Mouse (Mus musculus) urinary bladder, postnatal 10 days (tissue): ENCODE data around the gene Peg3.
"Not testable (repeated sequence)": the region's sequence is repeated elsewhere in the genome, so short reads cannot be mapped to it uniquely, and the experiment has no call there.

ENCODE experiments used
- DNase-seq: peaks from one replicate; pipeline ENCODE4 v3.0.0; 2022; ENCODE audit warnings: low spot score

The Peg3 gene

DNA sequence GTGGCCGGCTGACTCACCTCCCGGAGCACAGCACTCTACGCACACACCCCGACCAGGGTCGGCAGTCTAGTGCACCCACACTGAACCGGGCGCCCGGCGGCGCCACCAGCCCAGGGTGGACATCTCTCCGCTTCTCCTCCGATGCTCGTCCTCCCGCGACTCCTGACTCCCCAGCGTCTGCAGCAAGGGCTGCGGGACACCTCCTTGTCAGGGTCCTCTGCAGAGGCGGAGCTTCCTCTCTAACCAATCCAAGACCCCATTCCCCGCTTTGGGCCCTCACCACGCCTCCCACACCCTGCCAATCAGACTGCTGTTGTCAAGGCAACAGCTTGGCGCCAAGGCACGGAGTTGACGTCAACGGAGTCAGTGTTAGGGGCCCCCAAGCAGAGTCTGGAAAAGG lies at the start of gene Peg3, which contains the start of gene Usp29:
Gene Peg3, minus strand, starts transcription at position 191 of the 400 bp plus-strand sequence.
Gene Usp29, plus strand, starts transcription at position 338 of the 400 bp plus-strand sequence.
- DNase-seq: peak; percentile 49

DNA sequence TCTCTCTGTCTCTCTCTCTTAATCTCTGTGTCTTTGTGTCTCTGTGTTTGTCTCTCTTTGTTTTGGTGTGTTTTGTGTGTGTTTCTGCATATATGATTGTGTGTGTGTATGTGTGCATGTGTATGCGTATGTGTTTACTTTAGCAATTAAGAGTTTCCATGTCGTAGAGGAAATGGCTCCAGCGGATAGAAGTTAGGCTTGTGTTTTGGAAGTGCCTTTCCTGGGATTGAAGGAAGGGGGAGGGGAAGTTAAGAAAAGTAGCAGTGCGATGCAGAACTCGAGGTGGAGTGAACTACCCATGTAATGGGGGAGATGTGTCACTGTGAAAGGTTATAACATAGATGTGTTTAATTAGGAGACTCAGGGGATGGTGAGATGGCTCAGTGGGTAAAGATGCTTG lies 48.9 kb upstream of the Peg3 start:
- DNase-seq: no peak

- DNase-seq: no peak
These were observed 47.5 kb upstream of the Peg3 start for GRCm38 (mm10) chr7:6777689-6778088.

DNA sequence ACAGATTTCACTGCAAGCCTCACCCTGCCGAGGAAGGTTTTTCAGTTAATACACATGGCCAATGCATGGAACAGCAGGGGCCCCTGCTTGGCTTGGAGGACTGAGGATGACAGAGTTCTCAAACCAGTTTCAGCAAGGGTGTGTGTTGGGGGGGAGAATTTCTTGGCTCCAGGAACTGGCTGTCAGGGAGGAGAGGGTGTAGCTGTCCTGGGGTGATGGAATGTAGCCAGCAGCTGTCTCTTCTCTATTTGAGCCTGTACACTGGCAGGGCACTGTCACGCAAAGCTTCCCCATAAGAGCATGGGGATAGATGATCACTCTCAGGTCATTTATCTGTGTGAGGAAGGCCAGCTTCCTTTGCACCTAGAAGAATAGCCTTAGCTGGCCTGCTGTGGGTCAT lies 46.9 kb upstream of the Peg3 start:
- no peak for DNase-seq

DNA sequence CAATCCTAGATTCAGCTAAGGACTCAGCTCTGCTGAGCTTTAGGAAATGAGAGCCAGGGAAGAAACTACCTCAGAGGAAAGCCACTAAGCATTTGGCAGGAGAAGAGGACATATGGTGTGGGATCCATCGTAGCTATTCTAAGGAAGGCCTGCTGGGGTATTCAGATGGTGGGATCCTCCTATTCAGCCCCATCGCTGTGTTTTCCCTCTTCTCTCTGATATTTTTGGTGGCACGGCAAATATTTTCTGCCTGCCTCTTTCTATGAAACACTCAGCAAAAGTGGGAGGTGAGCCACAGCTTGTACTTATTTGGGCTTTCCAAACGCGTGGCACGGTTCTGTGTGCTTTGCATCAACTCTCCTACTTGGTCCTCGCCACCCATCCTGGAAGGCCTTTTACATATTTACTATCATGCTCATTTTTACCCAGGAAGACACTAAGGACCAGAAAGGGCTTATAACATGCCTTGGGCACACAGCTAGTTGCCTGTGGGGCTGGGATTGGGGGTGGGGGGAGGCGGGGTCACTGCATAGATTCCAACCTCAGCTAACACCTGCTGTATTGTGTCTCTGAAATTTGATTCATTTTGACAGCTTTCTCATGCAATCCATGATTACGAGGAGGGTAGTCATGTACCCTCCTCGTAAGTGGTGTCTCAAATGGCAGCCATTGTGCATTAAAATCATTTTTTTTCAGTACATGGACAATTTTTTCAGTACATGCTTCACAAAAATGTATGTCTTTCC lies 46.3 kb upstream of the Peg3 start:
- DNase-seq: no peak

GRCm38 (mm10) chr7:6773865-6774413 lies 43.7 kb upstream of the Peg3 start:
- not testable (repeated sequence) for DNase-seq

DNA sequence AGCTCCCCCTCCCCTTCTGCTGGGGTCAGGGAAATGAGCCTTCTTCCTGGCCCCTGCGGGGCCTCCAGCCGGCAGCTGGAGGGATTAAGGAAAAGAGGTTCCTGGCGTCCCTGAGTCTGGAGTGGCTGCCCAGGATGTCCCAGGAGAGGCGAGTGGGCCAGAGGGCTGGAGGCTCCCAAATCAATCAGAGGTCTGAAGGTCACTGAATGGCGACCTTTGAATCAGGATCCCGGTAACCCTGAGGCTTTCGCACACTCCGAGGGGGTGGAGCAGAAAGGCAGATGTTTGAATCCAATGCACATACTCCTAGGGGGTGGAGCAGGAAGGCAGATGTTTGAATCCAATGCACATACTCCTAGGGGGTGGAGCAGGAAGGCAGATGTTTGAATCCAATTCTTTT lies 40.1 kb upstream of the Peg3 start:
- no peak for DNase-seq

DNA sequence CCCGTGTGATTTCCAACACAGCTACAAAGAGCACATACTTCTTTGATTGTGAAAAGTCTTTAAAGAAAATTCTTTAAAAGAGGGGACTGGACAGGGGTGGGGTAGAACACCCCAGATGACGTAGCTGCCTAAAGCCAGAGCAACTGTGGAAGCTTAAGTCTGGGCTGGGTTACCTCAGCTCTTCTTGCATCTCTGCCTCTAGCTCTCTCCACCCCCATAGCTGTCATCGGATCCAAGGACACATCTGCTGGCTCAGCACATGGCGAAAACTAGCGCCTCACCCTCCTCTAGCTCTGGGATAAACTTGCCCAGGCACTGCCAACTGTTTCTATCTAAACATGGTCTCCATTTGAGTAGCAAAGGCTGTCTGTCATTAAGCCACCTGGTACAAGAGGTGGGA lies 35.0 kb upstream of the Peg3 start:
- no peak for DNase-seq

DNA sequence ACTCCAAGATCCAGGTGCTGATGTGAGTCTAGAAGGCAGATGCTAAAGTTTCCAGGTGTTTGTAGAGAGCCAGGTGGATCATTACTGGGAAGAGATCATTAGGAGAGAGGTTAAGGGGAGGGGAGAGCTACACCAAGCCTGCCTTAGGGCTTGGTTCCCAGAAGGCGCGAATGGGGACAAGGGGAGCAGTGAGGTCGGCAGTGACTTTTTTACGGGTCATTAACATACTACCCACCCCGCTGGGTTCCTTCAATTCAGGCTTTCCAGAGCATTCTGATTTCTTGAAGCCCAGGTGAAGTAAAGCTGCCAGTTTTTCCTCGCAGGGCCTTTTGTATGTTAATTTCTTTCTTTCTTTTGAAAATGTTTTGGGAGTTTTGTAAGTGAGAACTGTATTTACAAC lies 29.9 kb upstream of the Peg3 start:
- no peak for DNase-seq

GRCm38 (mm10) chr7:6759698-6760097 lies 29.5 kb upstream of the Peg3 start:
- no peak for DNase-seq

GRCm38 (mm10) chr7:6756777-6757291 lies 26.6 kb upstream of the Peg3 start:
- DNase-seq: no peak

DNA sequence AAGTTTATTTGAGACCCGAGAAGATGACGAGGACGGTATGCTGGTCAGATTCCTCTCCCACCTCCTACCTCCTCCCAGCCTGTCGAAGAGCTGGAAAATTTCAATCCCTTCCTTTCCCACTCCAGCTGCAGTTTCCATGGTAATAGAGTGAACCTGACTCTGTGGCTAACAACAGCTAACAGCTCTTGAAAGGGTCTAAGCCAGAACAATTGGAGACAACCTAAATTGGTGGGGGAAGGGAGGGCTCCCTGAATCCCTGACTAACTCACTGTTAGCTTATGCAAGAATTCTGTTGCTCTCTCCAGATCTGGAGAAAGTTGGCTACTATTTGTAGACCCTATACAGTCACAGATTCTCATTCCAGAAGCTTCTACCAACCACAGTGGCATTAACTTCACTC lies 23.2 kb upstream of the Peg3 start:
- no peak for DNase-seq

DNA sequence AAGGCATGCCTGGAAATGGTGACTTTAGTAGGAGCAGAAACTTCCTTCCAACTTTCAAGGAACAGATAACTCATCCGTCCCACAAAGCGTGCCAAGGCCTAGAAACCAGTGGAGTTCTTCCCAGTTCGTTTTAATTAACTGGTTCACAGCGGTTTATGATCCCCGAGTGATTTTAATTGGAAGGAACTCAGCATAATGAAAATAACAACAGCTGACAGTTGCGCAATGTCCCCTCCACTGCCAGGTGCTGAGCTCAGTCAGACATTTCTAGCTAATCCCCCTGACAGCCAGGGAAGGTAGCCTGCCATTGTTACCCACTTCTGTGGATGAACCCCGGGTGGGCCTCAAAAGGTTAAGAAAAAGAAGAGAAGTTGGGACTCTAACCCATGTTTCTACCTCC lies 19.0 kb upstream of the Peg3 start:
- DNase-seq: no peak

DNA sequence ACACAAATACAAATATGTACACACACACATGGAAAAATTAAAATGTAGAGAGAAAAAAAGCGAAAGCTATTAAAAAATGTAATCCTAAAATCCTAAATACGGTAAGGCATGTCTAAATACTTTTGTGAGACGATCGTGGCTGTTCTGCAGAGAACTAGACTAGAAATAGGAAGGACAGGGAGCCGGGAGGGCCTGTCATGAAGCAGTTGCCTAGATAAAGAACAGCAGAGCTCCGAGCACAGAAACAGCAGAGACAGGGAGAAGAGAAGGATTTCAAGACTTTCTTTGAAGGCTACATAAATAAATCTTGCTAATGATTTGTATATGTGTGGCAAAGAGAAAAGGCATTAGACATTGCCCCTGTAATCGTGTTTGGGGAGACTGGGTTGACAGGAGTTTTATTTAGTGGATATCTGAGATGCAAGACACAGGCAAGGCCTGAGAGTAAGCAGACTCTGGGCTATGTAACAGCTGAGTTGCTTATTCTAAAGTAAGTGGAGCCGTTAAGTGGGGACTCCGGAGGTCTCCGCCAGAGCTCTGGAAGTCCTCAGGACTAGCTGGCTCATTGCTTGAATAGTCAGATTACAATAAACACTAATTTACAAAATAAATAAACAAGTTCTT lies 14.2 kb upstream of the Peg3 start:
- no peak for DNase-seq

DNA sequence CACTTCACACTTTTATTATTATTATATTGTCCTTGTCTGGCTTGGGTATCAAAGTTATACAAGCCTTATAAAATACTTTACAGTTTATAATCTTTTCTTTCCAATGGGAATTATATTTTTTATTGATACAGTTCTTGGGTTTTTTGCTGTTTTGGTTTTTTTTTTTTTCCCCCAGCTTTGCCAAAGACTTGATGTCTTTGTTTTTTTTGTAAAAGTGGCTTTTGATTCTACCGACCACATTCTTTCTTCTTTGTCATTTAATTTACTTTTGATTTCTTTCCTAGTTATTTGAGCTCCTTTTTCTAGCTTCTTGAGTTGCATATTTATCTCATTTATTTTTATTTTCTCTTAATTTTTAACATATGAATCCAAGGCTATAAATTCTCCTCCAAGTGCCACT lies 5.8 kb upstream of the Peg3 start:
- no peak for DNase-seq

- no peak for DNase-seq
These were observed 1.7 kb upstream of the Peg3 start for GRCm38 (mm10) chr7:6731930-6732329.

GRCm38 (mm10) chr7:6731373-6731772 lies 1.1 kb upstream of the Peg3 start:
- no peak for DNase-seq

DNA sequence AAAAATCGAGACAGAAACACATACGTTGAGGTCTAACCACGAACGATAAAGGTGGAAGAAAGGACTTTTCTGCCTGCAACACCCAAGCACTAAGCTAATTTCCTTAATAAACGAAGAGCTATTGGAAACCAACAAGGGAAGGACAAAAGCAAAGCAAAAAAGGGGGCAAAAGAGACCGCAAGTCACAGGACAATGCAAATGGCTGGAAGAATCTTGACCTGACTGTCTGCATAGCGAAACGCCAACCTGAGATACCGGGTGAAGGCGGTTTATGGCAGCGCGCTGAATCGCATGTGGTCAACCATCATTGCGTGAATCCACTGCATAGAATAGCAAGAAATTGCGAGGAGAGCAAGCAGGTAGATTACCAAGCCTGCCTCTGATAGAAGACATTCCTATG lies 570 bp upstream of the Peg3 start:
- DNase-seq: no peak

GRCm38 (mm10) chr7:6729061-6729817 lies 992 bp downstream of the Peg3 start:
- peak; percentile 80 for DNase-seq

DNA sequence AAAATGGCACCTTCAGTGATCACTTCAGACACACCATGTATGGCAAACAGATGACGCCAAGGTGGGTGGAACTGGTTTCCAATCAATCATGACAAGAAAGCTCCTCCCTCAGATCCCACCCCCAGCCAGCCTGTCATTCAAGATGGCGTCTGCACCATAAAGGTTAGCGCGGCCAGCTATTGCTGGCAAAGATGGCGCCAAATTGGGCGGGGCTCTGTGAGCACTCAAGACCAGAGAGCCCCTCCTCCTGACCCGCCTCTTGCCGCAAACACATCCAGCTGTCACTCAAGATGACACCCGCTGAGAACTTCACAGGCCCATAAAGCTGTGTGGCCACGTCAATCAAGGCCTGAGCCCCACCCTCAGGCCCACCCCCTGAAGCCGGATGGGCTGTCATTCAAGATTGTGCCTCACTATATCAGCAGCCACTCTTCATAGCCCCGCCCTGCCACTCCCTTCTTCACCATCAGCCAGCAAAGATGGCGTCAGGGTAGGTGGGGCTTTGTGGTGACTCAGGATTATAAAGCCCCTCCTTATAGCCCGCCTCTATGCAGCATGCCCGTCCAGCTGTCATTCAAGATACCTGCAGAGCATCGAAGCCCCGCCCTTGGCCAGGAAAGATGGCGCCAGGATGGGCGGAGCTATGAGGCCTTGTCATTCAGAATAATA lies 1.8 kb downstream of the Peg3 start:
- DNase-seq: peak; percentile 56

DNA sequence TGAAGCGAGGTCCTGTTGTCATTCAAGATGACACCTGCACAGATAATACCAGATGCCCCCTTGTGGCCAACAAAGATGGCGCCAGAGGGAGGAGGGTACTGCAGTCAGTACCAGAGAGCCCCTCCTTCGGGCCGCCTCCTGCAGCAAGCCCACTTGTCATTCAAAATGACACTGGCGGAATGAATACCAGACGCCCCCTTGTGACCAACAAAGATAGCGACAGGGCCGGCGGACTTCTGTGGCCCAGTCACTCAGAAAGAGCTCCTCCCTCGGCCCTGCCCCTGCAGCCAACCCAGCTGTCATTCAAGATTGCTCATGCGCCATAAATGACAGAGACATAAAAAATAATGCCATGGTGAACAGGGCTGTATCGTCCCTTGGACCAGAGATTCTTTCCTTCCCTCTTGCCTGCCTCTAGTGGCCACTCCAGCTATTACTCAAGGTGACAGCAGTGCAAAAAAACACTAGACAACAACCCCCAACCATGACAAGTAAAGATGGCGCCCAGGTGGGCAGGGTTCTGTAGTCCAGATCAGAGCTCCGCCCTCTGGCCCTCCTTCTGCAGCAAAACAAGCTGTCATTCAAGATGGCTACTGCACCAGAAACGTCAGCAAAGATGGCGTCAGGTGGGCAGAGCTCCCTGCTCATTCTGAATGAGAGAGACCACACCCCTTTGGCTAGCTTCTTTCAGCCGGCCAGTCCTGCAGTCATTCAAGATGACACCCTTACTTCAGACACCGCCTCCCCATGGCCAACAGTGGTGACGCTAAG lies 2.7 kb downstream of the Peg3 start:
- DNase-seq: no peak
